Mouse (Mus musculus): ENCODE results near the gene Zfp867. TPM values are rescaled to one million over a fixed set of nuclear protein-coding genes. Genes with fewer than 3 reads are reported as not detected.

The Zfp867 gene
- polyA plus RNA-seq, 1 experiment from 2014 or later: 9.3 TPM

DNA sequence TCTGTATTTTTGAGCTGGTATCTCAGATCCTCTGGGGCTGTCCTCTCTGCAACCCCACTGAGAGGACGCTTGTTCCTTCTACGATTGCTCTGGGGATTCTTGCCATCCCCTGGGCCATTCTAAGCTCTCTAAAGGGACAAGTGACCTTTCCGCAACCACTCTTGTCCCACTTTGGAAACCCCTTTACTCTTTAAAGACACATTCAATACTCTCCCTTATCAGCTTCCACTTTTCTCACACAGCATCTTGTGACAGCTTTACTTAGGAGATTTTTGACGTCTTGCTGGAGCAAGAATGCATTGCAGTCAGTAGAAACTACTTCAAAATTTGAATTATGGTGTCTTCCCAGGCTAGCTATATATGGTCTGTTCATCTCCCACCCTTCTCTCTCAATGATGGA lies 21.2 kb downstream of the Zfp867 start, which contains the start of gene Snap47:
TSS of gene Snap47 (minus strand) at position 101 of the 400 bp plus-strand sequence.
- WGBS: 86% methylated on average over 4 of the region's 4 CpGs
- H3K27ac ChIP-seq: peak within 1 kb of the TSS; percentile 92
- H3K36me3 ChIP-seq (replicated peaks): peaks cover 54% of the 10 kb centered on the region

GRCm38 (mm10) chr11:59450230-59450771 lies 22.0 kb downstream of the Zfp867 start:
- WGBS: under 1% methylated on average over 38 of the region's 38 CpGs
- no peak for DNase-seq (ENCODE audit: extremely low spot score, low spot score)

More for the DNA sequence above, 21.2 kb downstream of the Zfp867 start, which contains the start of gene Snap47:
- Histone ChIP-seq H3K4me1 (peaks cover 35% of the 10 kb centered on the region), H3K4me3 (peak within 1 kb of the TSS; percentile 91), H3K9me3 (no peaks in the 10 kb centered on the region), H3K27me3 (ENCODE audit: poor library complexity, severe bottlenecking) (no peaks in the 10 kb centered on the region)
- DNase-seq (ENCODE audit: extremely low spot score, low spot score): no peak

DNA sequence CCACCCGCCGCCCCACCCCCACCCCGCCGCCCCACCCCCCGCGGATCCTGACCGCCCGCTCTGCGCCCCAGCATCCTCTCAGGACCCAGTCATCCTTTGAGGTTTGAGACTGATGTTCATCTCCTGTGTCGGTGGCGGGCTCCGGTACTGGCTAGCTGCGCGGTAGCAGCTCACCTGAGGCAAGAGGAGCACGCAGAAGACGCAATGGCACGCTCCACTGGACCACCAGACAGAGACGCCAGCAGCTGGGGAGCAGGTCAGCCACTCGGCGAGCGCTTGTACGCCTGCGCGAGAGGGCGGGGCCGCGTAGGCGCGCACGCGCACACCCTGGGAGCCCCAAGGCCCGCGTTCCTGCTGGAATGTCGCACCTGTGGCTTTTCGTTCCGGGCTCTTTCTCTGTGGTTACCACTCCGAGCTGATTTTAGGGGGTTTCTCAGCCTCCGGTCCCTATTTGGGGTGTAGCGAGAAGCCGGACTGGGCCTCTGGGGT lies 22.5 kb downstream of the Zfp867 start, which contains the start of gene Jmjd4:
TSS of gene Jmjd4 (plus strand) at position 305 of the 489 bp plus-strand sequence.
- Histone ChIP-seq H3K36me3 (replicated peaks) (peaks cover 46% of the 10 kb centered on the region), H3K27ac (peak within 1 kb of the TSS; percentile 92), H3K27me3 (ENCODE audit: poor library complexity, severe bottlenecking) (no peaks in the 10 kb centered on the region), H3K4me1 (peaks cover 35% of the 10 kb centered on the region), H3K9me3 (no peaks in the 10 kb centered on the region), H3K4me3 (peak within 1 kb of the TSS; percentile 91)
- 0% methylated on average over 40 of the region's 40 CpGs for WGBS
- peak; percentile 87 for DNase-seq (ENCODE audit: extremely low spot score, low spot score)

More at GRCm38 (mm10) chr11:59450230-59450771, 22.0 kb downstream of the Zfp867 start:
- peak overlapping the region; percentile 92 for H3K27ac ChIP-seq
- H3K27me3 ChIP-seq (ENCODE audit: poor library complexity, severe bottlenecking): no peaks in the 10 kb centered on the region
- peaks cover 49% of the 10 kb centered on the region for H3K36me3 ChIP-seq (replicated peaks)
- H3K4me3 ChIP-seq: peak overlapping the region; percentile 91
- H3K4me1 ChIP-seq: peaks cover 35% of the 10 kb centered on the region
- no peaks in the 10 kb centered on the region for H3K9me3 ChIP-seq

DNA sequence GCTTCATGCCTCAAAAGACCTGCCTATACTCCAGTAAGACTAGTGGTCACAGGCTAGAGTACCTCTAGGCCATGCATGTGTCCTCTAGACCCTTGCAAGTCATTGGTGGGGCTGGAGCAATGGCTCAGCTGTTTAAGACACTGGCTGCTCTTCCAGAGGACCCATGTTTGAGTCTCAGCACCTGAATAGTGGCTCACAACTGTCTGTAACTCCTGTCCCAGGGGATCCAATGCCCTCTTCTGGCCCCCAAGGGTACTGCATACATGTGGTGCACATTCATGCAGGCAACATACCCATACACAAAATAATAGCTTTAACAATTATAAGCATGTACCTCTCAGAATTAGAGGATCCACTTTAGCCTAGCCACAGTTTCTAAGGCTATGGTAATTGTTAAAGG lies 29.2 kb downstream of the Zfp867 start:
- Histone ChIP-seq H3K36me3 (replicated peaks) (peaks cover 33% of the 10 kb centered on the region), H3K27ac (no peak overlapping the region), H3K27me3 (ENCODE audit: poor library complexity, severe bottlenecking) (no peaks in the 10 kb centered on the region), H3K9me3 (no peaks in the 10 kb centered on the region; the same call in 1 of the 2 replicates), H3K4me1 (peaks cover 4% of the 10 kb centered on the region; the same call in 1 of the 2 replicates), H3K4me3 (no peak overlapping the region)
- no peak for DNase-seq (ENCODE audit: extremely low spot score, low spot score)

GRCm38 (mm10) chr11:59437954-59438353 lies 34.3 kb downstream of the Zfp867 start:
- Histone ChIP-seq H3K27ac (no peak overlapping the region), H3K9me3 (peaks cover 16% of the 10 kb centered on the region), H3K36me3 (replicated peaks) (peaks cover 57% of the 10 kb centered on the region), H3K4me1 (no peaks in the 10 kb centered on the region), H3K4me3 (no peak overlapping the region), H3K27me3 (ENCODE audit: poor library complexity, severe bottlenecking) (no peaks in the 10 kb centered on the region)
- no peak for DNase-seq (ENCODE audit: extremely low spot score, low spot score)
- WGBS: 95% methylated on average over 12 of the region's 12 CpGs

DNA sequence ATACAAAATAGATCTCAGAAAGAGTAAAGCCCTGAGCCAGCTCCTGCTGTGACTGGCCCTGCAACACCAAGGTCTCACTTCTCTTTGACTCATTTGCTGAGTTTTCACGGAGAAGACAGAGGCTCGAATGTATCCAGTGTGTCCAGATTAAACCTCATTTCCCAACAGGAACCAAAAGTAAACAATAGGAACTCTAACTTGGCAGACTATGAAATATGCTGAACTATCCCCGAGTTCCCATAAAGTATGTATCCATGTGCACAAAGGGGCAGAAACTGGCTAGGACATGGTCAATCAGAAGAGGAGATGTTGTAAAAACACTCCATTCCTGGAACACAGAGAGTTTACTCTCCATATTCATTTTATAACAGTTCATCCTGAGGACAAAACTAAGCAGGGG lies 40.0 kb downstream of the Zfp867 start:
- H3K27me3 ChIP-seq (ENCODE audit: poor library complexity, severe bottlenecking): no peaks in the 10 kb centered on the region
- H3K36me3 ChIP-seq (replicated peaks): peaks cover 77% of the 10 kb centered on the region
- no peak for DNase-seq (ENCODE audit: extremely low spot score, low spot score)
- peaks cover 16% of the 10 kb centered on the region for H3K9me3 ChIP-seq
- no peaks in the 10 kb centered on the region for H3K4me1 ChIP-seq
- 86% methylated on average over 3 of the region's 3 CpGs for WGBS
- H3K27ac ChIP-seq: no peak overlapping the region
- H3K4me3 ChIP-seq: no peak overlapping the region

- H3K4me1 ChIP-seq: peaks cover 4% of the 10 kb centered on the region; the same call in 1 of the 2 replicates
- no peaks in the 10 kb centered on the region for H3K27me3 ChIP-seq (ENCODE audit: poor library complexity, severe bottlenecking)
- DNase-seq (ENCODE audit: extremely low spot score, low spot score): no peak
- no peak overlapping the region for H3K27ac ChIP-seq
- H3K9me3 ChIP-seq: no peaks in the 10 kb centered on the region
- peaks cover 79% of the 10 kb centered on the region for H3K36me3 ChIP-seq (replicated peaks)
- WGBS: 93% methylated on average over 1 of the region's 1 CpGs
- no peak overlapping the region for H3K4me3 ChIP-seq
These were observed 42.3 kb downstream of the Zfp867 start for GRCm38 (mm10) chr11:59429959-59430358.

DNA sequence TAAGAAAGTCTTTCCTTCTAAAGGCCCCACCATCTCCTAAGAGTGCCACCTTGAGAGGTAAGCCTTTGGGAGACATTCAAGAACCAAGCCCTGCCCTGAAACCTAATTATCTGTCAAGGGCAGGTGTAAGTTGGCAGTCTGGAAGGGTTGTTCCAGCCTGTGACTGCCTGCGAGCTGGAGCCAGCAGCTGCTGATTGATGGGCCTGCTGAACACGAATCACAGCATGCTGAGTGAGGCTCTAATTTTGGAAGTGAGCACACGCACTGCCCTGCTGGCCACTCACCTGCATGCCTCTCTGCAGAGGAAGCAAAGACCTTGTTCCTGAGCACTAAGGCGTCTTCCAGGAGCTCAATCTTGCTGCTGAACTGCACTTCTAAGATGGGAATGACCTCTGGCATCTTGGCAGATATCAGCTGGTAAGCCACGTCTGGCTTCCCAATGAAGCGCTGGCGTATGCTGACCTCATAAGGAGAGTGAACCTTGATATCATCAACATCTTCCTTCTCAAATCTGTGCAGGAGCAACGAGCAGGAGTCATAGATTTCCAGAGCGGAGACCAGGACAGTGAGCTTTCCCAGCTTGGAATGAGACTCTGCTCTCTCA lies 44.1 kb downstream of the Zfp867 start:
- 93% methylated on average over 9 of the region's 9 CpGs for WGBS
- no peak for DNase-seq (ENCODE audit: extremely low spot score, low spot score)
- no peak overlapping the region for H3K27ac ChIP-seq
- no peak overlapping the region for H3K4me3 ChIP-seq
- peaks cover 77% of the 10 kb centered on the region for H3K36me3 ChIP-seq (replicated peaks)
- H3K9me3 ChIP-seq: no peaks in the 10 kb centered on the region
- H3K4me1 ChIP-seq: peaks cover 9% of the 10 kb centered on the region; the same call in 1 of the 2 replicates
- H3K27me3 ChIP-seq (ENCODE audit: poor library complexity, severe bottlenecking): no peaks in the 10 kb centered on the region

- Histone ChIP-seq H3K4me3 (no peak overlapping the region), H3K27me3 (ENCODE audit: poor library complexity, severe bottlenecking) (no peaks in the 10 kb centered on the region), H3K36me3 (replicated peaks) (peaks cover 82% of the 10 kb centered on the region), H3K27ac (no peak overlapping the region), H3K9me3 (no peaks in the 10 kb centered on the region), H3K4me1 (peaks cover 9% of the 10 kb centered on the region; the same call in 1 of the 2 replicates)
- 78% methylated on average over 7 of the region's 7 CpGs for WGBS
- no peak for DNase-seq (ENCODE audit: extremely low spot score, low spot score)
These were observed 46.6 kb downstream of the Zfp867 start for GRCm38 (mm10) chr11:59425671-59426101.

DNA sequence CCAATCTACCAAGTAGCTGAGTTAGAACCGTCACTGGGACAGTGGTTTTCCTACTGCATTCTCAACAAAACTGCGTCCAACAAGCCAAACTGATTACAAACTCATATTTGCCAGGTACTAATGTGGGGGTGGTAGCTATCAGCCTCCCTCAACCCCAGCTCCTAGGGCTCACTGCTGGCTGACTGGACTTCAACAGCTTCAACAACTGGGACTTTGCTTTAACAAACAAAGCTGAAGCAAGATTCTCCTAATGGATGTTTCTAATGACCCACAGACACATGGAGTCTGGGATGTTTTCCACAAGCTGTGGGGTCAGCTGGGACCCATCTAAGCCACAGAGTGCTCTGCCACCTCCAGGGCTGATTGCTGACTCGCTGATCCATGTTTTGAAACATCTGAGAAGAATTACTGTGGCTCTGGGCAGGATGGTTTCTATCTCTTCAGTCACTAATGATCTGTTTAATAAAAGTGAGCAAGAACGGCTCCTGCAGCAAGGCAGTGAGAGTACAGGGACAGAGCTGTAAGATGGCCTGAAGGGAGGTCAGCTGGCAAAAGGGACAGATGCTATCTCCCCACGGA lies 49.2 kb downstream of the Zfp867 start:
- WGBS: 77% methylated on average over 5 of the region's 5 CpGs
- Histone ChIP-seq H3K9me3 (no peaks in the 10 kb centered on the region), H3K27ac (no peak overlapping the region), H3K27me3 (ENCODE audit: poor library complexity, severe bottlenecking) (no peaks in the 10 kb centered on the region), H3K4me1 (peaks cover 13% of the 10 kb centered on the region; the same call in 1 of the 2 replicates), H3K36me3 (replicated peaks) (peaks cover 93% of the 10 kb centered on the region), H3K4me3 (no peak overlapping the region)
- no peak for DNase-seq (ENCODE audit: extremely low spot score, low spot score)

DNA sequence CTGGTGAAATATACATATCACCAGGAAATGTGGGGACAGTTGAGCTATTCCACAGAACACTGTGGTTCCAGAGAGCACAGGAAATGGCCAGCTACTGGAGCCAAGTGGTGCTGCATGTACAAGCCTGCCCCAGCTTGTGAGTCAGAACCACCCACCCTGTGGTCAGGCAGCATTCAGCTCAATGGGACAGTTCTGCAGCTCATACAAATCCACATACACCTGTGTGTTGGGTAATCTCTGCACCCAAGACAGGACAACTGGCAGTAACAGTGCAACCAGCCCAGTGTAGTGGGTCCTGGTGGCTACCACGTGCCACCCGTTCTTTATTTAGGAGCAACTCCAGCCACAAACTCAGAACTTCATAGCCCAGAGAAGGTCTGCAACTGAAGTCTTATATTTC lies 50.3 kb downstream of the Zfp867 start:
- whole genome bisulfite sequencing: 92% methylated on average over 2 of the region's 2 CpGs
- no peak overlapping the region for H3K27ac ChIP-seq
- no peaks in the 10 kb centered on the region for H3K27me3 ChIP-seq (ENCODE audit: poor library complexity, severe bottlenecking)
- no peak for DNase-seq (ENCODE audit: extremely low spot score, low spot score)
- no peaks in the 10 kb centered on the region for H3K9me3 ChIP-seq
- H3K4me3 ChIP-seq: no peak overlapping the region
- peaks cover 89% of the 10 kb centered on the region for H3K36me3 ChIP-seq (replicated peaks)
- peaks cover 13% of the 10 kb centered on the region; the same call in 1 of the 2 replicates for H3K4me1 ChIP-seq

DNA sequence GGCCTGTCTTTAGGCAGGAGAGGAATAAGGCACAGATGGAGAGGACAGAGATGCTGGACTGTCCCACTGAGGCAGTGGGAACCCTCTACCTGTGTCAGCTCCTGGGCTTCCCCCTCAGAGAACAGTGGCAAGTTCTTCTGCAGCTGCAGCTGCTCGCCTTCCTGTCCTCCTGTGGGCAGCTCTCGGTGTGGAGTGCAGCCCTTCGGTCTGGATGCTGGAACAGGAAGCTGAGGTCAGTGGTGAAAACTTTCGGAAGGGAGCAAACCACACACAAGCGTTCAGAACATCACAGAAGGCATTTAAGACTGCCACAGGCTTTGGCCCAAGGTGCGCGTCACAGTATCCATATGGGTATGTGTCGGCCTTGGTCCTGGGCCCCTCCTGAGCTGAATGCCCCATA lies 50.8 kb downstream of the Zfp867 start:
- Histone ChIP-seq H3K36me3 (replicated peaks) (peaks cover 88% of the 10 kb centered on the region), H3K4me1 (peaks cover 13% of the 10 kb centered on the region; the same call in 1 of the 2 replicates), H3K9me3 (no peaks in the 10 kb centered on the region), H3K27me3 (ENCODE audit: poor library complexity, severe bottlenecking) (no peaks in the 10 kb centered on the region), H3K27ac (no peak overlapping the region), H3K4me3 (no peak overlapping the region)
- WGBS: 92% methylated on average over 8 of the region's 8 CpGs
- DNase-seq (ENCODE audit: extremely low spot score, low spot score): no peak

DNA sequence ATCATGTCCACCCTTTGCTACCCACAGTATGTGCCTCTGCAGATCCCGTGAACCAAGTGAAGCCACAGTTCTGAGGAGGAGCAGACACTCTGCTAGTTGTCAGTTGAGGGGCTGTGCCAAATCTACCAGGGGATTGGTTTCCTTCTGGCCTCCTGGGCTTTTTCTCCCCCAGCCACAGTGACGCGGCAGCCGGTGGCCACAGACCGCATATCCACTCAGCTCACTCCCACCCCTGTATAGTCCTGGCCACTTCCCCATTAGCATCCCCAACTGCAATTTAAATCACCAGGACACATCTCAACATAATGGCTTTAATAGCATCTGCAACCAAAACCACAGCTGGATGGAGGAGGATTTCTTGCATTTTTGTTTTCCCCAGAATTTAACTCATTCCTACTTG lies 53.6 kb downstream of the Zfp867 start:
- Histone ChIP-seq H3K4me3 (no peak overlapping the region), H3K36me3 (replicated peaks) (peaks cover 86% of the 10 kb centered on the region), H3K27ac (no peak overlapping the region), H3K27me3 (ENCODE audit: poor library complexity, severe bottlenecking) (no peaks in the 10 kb centered on the region), H3K9me3 (no peaks in the 10 kb centered on the region), H3K4me1 (peaks cover 9% of the 10 kb centered on the region)
- WGBS: 93% methylated on average over 5 of the region's 5 CpGs
- DNase-seq (ENCODE audit: extremely low spot score, low spot score): no peak
